ENCODE assay signal across 11 mouse cellular contexts in the genomic region with DNA sequence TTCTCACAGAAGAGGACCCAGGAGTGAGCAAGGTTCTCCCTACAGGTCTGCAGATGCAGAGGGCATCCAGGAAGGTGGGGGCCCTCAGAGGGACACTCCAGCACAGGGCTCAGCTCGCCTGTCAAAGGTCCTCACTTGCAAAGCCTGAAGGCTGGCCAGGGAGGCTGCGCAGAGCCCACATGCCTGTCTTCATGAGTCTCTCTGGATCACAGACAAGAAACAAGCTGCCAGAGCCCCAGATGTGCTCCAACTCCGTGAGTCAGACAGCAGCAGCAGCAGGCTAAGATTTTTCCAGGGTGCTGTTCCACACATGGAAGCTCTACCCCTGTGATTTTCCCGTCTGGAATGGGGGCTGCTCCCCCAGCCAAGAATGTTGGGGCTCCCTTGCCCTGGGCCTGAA.
DNase-seq lines count a peak whose midpoint lies in the region; ATAC-seq lines count a peak whose summit lies in the region.
"Had no signal": no experiment of that assay in that cellular context is flagged by ENCODE, and none has a peak within 500 bp of the region (broad histone marks: within the 10 kb centered on the region; RNA-seq: fewer than 3 reads in every experiment).

No protein-coding gene starts in this region.

- DNase-seq in heart, adult 11 months, result peak; percentile 96
- no peak for DNase-seq in heart, adult 8-10 months (ENCODE audit: low spot score)
- DNase-seq in brain, adult 2 months (ENCODE audit: low read depth, low spot score), result peak; percentile 72
- no peak for DNase-seq in B cell, adult 2 months
- no peak for DNase-seq in layer of hippocampus, adult 11-12 months (ENCODE audit: low spot score)
- DNase-seq: right cerebral cortex, postnatal 25 days had no signal

- H3K4me3 ChIP-seq in heart, embryonic 12.5 days, result no peak overlapping the region
- no peak overlapping the region for H3K4me3 ChIP-seq in limb, embryonic 13.5 days
- H3K4me3 ChIP-seq: layer of hippocampus, adult 2 months had no signal

- H3K9me3 ChIP-seq in heart, embryonic 12.5 days (replicated peaks), result no peaks in the 10 kb centered on the region
- H3K9me3 ChIP-seq in limb, embryonic 13.5 days, result no peaks in the 10 kb centered on the region

- H3K4me1 ChIP-seq in heart, embryonic 12.5 days (replicated peaks), result peaks cover 19% of the 10 kb centered on the region
- peaks cover 5% of the 10 kb centered on the region for H3K4me1 ChIP-seq in limb, embryonic 13.5 days

- H3K9ac ChIP-seq in heart, embryonic 12.5 days, result peak overlapping the region; percentile 42
- H3K9ac ChIP-seq in limb, embryonic 13.5 days, result peak overlapping the region; percentile 9; the same call in 1 of the 2 replicates
- H3K9ac ChIP-seq: liver, embryonic 14.5 days had no signal

- peaks cover 32% of the 10 kb centered on the region for H3K36me3 ChIP-seq in heart, embryonic 12.5 days
- H3K36me3 ChIP-seq in limb, embryonic 13.5 days, result peaks cover 20% of the 10 kb centered on the region

- H3K27me3 ChIP-seq in heart, embryonic 12.5 days (replicated peaks), result no peaks in the 10 kb centered on the region
- H3K27me3 ChIP-seq in limb, embryonic 13.5 days, result no peaks in the 10 kb centered on the region

- H3K27ac ChIP-seq in heart, embryonic 12.5 days (ENCODE audit: poor library complexity, severe bottlenecking), result peak overlapping the region; percentile 68
- H3K27ac ChIP-seq in limb, embryonic 13.5 days, result peak overlapping the region; percentile 40; the same call in 1 of the 2 replicates
- H3K27ac ChIP-seq: layer of hippocampus, adult 2 months; liver, embryonic 14.5 days had no signal

- peak overlapping the region; percentile 37; the same call in 1 of the 2 replicates for H3K4me2 ChIP-seq in heart, embryonic 12.5 days
- H3K4me2 ChIP-seq in limb, embryonic 13.5 days (replicated peaks), result no peak overlapping the region

- ATAC-seq in heart, embryonic 12.5 days (ENCODE audit: insufficient number of reproducible peaks, low FRiP score), result no peak
- ATAC-seq in limb, embryonic 13.5 days (ENCODE audit: low FRiP score, low read depth), result 0 out of 2 replicates have a peak, but pooled peaks have one; percentile 56
- no peak for ATAC-seq in megakaryocyte progenitor cell, adult 5-6 weeks (replicated peaks; ENCODE audit: poor library complexity)

- WGBS in heart, embryonic 12.5 days, result 37% methylated on average over 4 of the region's 4 CpGs
- 54% methylated on average over 4 of the region's 4 CpGs for WGBS in limb, embryonic 13.5 days

Comparison
In these comparisons a context has a peak if more than half of its experiments do, and no peak if none do; other contexts are left out.
1. DNase-seq: peak in heart, adult 11 months (single experiment) and brain, adult 2 months (single experiment); none in heart, adult 8-10 months (single experiment), B cell, adult 2 months (0 of 2) and layer of hippocampus, adult 11-12 months (single experiment).